Mouse (Mus musculus) ES-E14 (cell line): ENCODE results near the gene Rreb1. TPM values are rescaled to one million over a fixed set of nuclear protein-coding genes. Genes with fewer than 3 reads are reported as not detected.

ENCODE experiments used
- DNase-seq: peaks from one replicate; pipeline ENCODE4 v3.0.0-alpha.2; 2013; ENCODE audit warnings: low read depth, low spot score
- H3K27ac ChIP-seq: 2 replicates; pipeline ENCODE4 v1.5.1; 2012; ENCODE audit warnings: low read depth, mild to moderate bottlenecking, low read length, moderate library complexity, mixed read lengths; ENCODE audit not compliant: poor library complexity, insufficient read depth, severe bottlenecking
- H3K36me3 ChIP-seq: 2 replicates; pipeline ENCODE4 v1.6.1; 2012; ENCODE audit warnings: mild to moderate bottlenecking, low read length, moderate library complexity, mixed read lengths; ENCODE audit not compliant: control insufficient read depth, poor library complexity, insufficient read depth, severe bottlenecking
- H3K4me1 ChIP-seq, 2 experiments: fragments of 150-350 bp in 1 of 2; sonication (generic) in 1 of 2; 2 replicates each; pipeline ENCODE4 v1.6.1; 2012; ENCODE audit warnings: low read length in 2 of 2, mild to moderate bottlenecking in 1 of 2, mixed read lengths in 1 of 2; ENCODE audit not compliant: control insufficient read depth in 2 of 2, insufficient read depth in 2 of 2, poor library complexity in 1 of 2
- H3K4me3 ChIP-seq, 2 experiments: fragments of 150-350 bp in 1 of 2; sonication (generic) in 1 of 2; 2 replicates each; pipeline ENCODE4 v1.5.1; 2012; ENCODE audit warnings: low read length in 2 of 2, low read depth in 1 of 2, mild to moderate bottlenecking in 1 of 2, mixed read lengths in 1 of 2; ENCODE audit not compliant: insufficient read depth in 1 of 2, poor library complexity in 1 of 2, severe bottlenecking in 1 of 2
- H3K9ac ChIP-seq: 2 replicates; pipeline ENCODE4 v1.6.1; 2012; ENCODE audit warnings: low read depth, mild to moderate bottlenecking, low read length, mixed read lengths; ENCODE audit not compliant: poor library complexity, insufficient read depth, severe bottlenecking
- H3K9me3 ChIP-seq: fragments of 150-350 bp; sonication (generic); 2 replicates; pipeline ENCODE4 v1.6.1; 2012; ENCODE audit warnings: low read depth, mild to moderate bottlenecking, low read length; ENCODE audit not compliant: control insufficient read depth, insufficient read depth
- CHD2 ChIP-seq: IDR thresholded peaks from 2 replicates; pipeline ENCODE4 v1.6.1; 2014; ENCODE audit warnings: mild to moderate bottlenecking, low read depth, low read length, inconsistent platforms
- HCFC1 ChIP-seq: IDR thresholded peaks from 2 replicates; pipeline ENCODE4 v1.6.1; 2012; ENCODE audit warnings: low read length, inconsistent platforms, borderline replicate concordance; ENCODE audit not compliant: insufficient read depth
- MAFK ChIP-seq: IDR thresholded peaks from 2 replicates; pipeline ENCODE4 v1.6.1; 2014; ENCODE audit warnings: mild to moderate bottlenecking, low read depth, low read length, inconsistent platforms; ENCODE audit not compliant: insufficient read depth
- ZC3H11A ChIP-seq: IDR thresholded peaks from 2 replicates; pipeline ENCODE4 v1.6.1; 2012; ENCODE audit warnings: low read depth, mild to moderate bottlenecking, inconsistent platforms, low read length, borderline replicate concordance
- ZNF384 ChIP-seq: IDR thresholded peaks from 2 replicates; pipeline ENCODE4 v1.6.1; 2012; ENCODE audit warnings: low read depth, low read length, inconsistent platforms
- in situ Hi-C, 2 experiments: fragments of 600-800 bp; cut with MboI; formaldehyde crosslinking; loops; one replicate each; pipeline ENCODE4 v1.15.1; 2025; ENCODE audit warnings: low sequenced_read_pairs in 2 of 2, inconsistent platforms in 1 of 2; ENCODE audit not compliant: unreplicated experiment in 2 of 2
- total RNA-seq: library from RNA; depleted of rRNA; stranded (reverse); fragments of 300-350 nt; gene quantifications from 2 replicates; pipeline ENCODE4 v1.2.3, GENCODE M21; 2012

The Rreb1 gene
- total RNA-seq, 1 experiment = 14.7 TPM

DNA sequence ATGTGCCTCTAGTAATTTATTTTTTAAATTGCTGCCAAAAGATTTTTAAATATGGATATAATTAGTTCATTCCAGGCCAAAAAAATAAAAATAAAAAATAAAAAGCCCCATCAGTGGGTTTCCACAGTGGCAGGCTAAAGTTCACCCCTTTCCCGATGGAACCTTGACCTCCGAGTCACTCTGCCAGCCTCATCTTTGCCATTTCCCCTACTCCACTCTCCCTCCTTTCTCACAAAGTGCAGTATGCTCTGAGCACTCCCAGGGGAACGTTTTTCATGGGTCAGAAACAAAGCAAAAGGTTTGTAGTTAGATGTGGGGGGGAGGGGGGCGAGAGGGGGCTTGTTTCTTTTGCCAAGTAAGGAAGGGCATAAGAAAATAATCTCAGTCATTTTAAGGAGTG lies 98.6 kb downstream of the Rreb1 start:
- H3K27ac ChIP-seq = no peak overlapping the region

DNA sequence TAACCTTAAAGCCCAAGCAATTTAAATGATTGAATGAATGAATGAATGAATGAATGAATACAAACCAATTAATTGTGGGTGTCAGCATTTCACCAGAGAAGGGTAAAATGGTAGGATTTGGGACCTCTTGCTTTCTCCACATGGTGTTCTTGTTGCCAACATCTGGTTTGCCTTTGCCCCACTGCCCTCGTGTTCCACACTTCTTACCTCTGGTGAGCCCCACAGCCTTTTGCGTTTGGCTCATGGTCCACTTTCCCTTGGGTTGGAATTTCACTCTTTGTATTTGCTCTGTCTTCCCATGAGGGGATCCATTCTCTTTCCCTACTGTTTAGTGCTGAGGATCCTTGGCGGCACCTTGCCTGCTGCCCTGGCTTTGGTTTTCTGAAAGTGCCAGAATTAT lies 99.0 kb downstream of the Rreb1 start:
- Histone ChIP-seq H3K9me3 (no peaks in the 10 kb centered on the region), H3K36me3 (no peaks in the 10 kb centered on the region), H3K4me3 (no peak overlapping the region), H3K27ac (no peak overlapping the region), H3K4me1 (peaks cover 1 to 2% of the 10 kb centered on the region in 2 experiments; a peak in 1 of 4 replicates), H3K9ac (no peak overlapping the region)
- no peak for DNase-seq
- in situ Hi-C loops = no loop called here
- TF ChIP-seq ZNF384 (no peak), HCFC1 (no peak), MAFK (no peak), CHD2 (no peak), ZC3H11A (no peak)

More for the DNA sequence above, 98.6 kb downstream of the Rreb1 start:
- Histone ChIP-seq H3K9me3 (no peaks in the 10 kb centered on the region), H3K9ac (no peak overlapping the region), H3K36me3 (no peaks in the 10 kb centered on the region), H3K4me3 (no peak overlapping the region), H3K4me1 (peaks cover 1 to 2% of the 10 kb centered on the region in 2 experiments; a peak in 1 of 4 replicates)
- in situ Hi-C loops = no loop called here
- TF ChIP-seq ZC3H11A = no peak
- TF ChIP-seq CHD2 = no peak
- TF ChIP-seq MAFK = no peak
- DNase-seq = no peak

DNA sequence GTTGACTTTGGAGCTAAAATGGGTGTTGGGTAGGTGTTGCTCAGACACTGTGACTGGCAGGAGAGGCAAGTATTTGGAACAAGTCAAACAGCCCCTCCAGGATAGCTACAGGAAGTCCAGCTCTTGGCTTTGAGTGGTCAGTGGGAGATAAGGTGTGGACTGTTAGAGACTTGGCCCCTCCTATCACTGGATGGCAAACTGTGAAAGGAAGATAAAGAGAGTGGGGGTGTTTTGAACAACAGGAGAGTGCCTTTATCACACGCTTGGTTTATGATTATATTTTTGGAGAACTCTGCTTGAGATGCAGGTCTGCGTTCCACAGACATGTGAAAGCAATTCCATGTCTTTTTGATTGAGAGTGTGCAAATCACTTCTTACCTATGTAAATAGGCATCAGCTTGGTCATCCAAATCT lies 100.7 kb downstream of the Rreb1 start:
- H3K4me3 ChIP-seq = no peak overlapping the region
- no peak for TF ChIP-seq CHD2
- TF ChIP-seq ZC3H11A = no peak
- TF ChIP-seq HCFC1 = no peak
- TF ChIP-seq MAFK = no peak
- TF ChIP-seq ZNF384 = no peak
- in situ Hi-C loops = no loop called here
- H3K9me3 ChIP-seq = no peaks in the 10 kb centered on the region
- H3K9ac ChIP-seq = no peak overlapping the region
- no peaks in the 10 kb centered on the region for H3K36me3 ChIP-seq
- no peak for DNase-seq
- no peak overlapping the region for H3K27ac ChIP-seq
- peaks cover 0 to 1% of the 10 kb centered on the region in 2 experiments; a peak in 2 of 4 replicates for H3K4me1 ChIP-seq

DNA sequence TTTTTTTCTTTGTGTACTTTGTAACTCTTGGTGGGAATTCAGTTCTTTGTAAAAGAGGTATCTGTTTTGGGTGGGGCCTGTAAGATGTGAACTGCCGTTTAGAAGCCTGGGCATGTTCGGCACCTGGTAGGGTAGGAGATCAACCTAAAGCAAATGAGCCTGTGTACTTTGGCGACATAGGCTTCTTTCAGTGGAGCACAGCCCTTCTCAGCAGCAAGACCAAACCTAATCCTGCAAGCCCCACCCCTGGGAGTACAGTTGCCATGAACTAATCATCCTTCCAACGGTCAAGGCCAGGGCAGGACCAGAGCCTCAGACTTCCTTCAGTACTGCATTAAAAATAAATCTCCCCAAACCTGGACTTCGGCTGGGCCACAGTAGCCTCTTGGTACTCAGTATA lies 101.4 kb downstream of the Rreb1 start:
- TF ChIP-seq HCFC1 = no peak
- TF ChIP-seq ZNF384 = no peak
- no peak for TF ChIP-seq CHD2
- no peak for TF ChIP-seq ZC3H11A
- TF ChIP-seq MAFK = no peak

GRCm38 (mm10) chr13:37880035-37880434 lies 101.8 kb downstream of the Rreb1 start:
- no peak overlapping the region for H3K4me3 ChIP-seq
- peaks cover 0 to 1% of the 10 kb centered on the region in 2 experiments; a peak in 2 of 4 replicates for H3K4me1 ChIP-seq
- no peak overlapping the region for H3K27ac ChIP-seq
- DNase-seq = no peak
- TF ChIP-seq CHD2 (no peak), HCFC1 (no peak), ZNF384 (no peak), MAFK (no peak), ZC3H11A (no peak)
- no peak overlapping the region for H3K9ac ChIP-seq
- no peaks in the 10 kb centered on the region for H3K9me3 ChIP-seq
- no peaks in the 10 kb centered on the region for H3K36me3 ChIP-seq
- in situ Hi-C loops = no loop called here

More for the DNA sequence above, 101.4 kb downstream of the Rreb1 start:
- H3K9ac ChIP-seq = no peak overlapping the region
- in situ Hi-C loops = no loop called here
- H3K27ac ChIP-seq = no peak overlapping the region
- peaks cover 0 to 1% of the 10 kb centered on the region in 2 experiments; a peak in 2 of 4 replicates for H3K4me1 ChIP-seq
- no peak overlapping the region for H3K4me3 ChIP-seq
- no peak for DNase-seq
- no peaks in the 10 kb centered on the region for H3K36me3 ChIP-seq
- H3K9me3 ChIP-seq = no peaks in the 10 kb centered on the region
